Mouse (Mus musculus): ENCODE data around the gene Nfkbib. TPM values are rescaled to one million over a fixed set of nuclear protein-coding genes. Genes with fewer than 3 reads are reported as not detected.

Nfkbib gene
- polyA plus RNA-seq (2012; rRNA removed) = 134 and 152 TPM in 2 replicates

- Histone ChIP-seq H3K36me3 (ENCODE audit: control insufficient read depth, insufficient read depth, low read length) (no peaks in the 10 kb centered on the region), H3K4me3 (ENCODE audit: control insufficient read depth, low read depth, low read length) (peak within 1 kb of the TSS; percentile 99), H3K27me3 (ENCODE audit: control insufficient read depth, insufficient read depth, low read length) (no peaks in the 10 kb centered on the region), H3K4me1 (ENCODE audit: control insufficient read depth, insufficient read depth, low read length) (peaks cover 4% of the 10 kb centered on the region), H3K27ac (ENCODE audit: control insufficient read depth, insufficient read depth, low read depth, low read length) (peak within 1 kb of the TSS; percentile 83)
- TF ChIP-seq CTCF (IDR thresholded peaks at IDR 0.05; ENCODE audit: control insufficient read depth, insufficient read depth, insufficient replicate concordance, low read depth, low read length) (no peak), POLR2A (IDR thresholded peaks at IDR 0.05; ENCODE audit: control insufficient read depth, low read depth, low read length) (no peak)
These were observed at the start of gene Nfkbib for GRCm38 (mm10) chr7:28767462-28767965. Gene Nfkbib, minus strand, starts transcription at chr7:28767512.

- Histone ChIP-seq H3K27me3 (ENCODE audit: control insufficient read depth, insufficient read depth, low read length) (no peaks in the 10 kb centered on the region), H3K4me3 (ENCODE audit: control insufficient read depth, low read depth, low read length) (no peak overlapping the region), H3K27ac (ENCODE audit: control insufficient read depth, insufficient read depth, low read depth, low read length) (no peak overlapping the region), H3K4me1 (ENCODE audit: control insufficient read depth, insufficient read depth, low read length) (no peaks in the 10 kb centered on the region; the same call in 1 of the 2 replicates), H3K36me3 (ENCODE audit: control insufficient read depth, insufficient read depth, low read length) (peaks cover 12% of the 10 kb centered on the region)
- TF ChIP-seq CTCF (IDR thresholded peaks at IDR 0.05; ENCODE audit: control insufficient read depth, insufficient read depth, insufficient replicate concordance, low read depth, low read length) = no peak
- no peak for TF ChIP-seq POLR2A (IDR thresholded peaks at IDR 0.05; ENCODE audit: control insufficient read depth, low read depth, low read length)
These were observed 49.6 kb upstream of the Nfkbib start for GRCm38 (mm10) chr7:28816920-28817319.

GRCm38 (mm10) chr7:28816201-28816600, 48.9 kb upstream of the Nfkbib start:
- no peak for TF ChIP-seq CTCF (IDR thresholded peaks at IDR 0.05; ENCODE audit: control insufficient read depth, insufficient read depth, insufficient replicate concordance, low read depth, low read length)
- H3K4me1 ChIP-seq (ENCODE audit: control insufficient read depth, insufficient read depth, low read length) = no peaks in the 10 kb centered on the region; the same call in 1 of the 2 replicates
- peaks cover 12% of the 10 kb centered on the region for H3K36me3 ChIP-seq (ENCODE audit: control insufficient read depth, insufficient read depth, low read length)
- 0 out of 2 replicates have a peak overlapping the region, but pooled peaks have one; percentile 3 for H3K27ac ChIP-seq (ENCODE audit: control insufficient read depth, insufficient read depth, low read depth, low read length)
- no peaks in the 10 kb centered on the region for H3K27me3 ChIP-seq (ENCODE audit: control insufficient read depth, insufficient read depth, low read length)
- H3K4me3 ChIP-seq (ENCODE audit: control insufficient read depth, low read depth, low read length) = no peak overlapping the region

- peaks cover 12% of the 10 kb centered on the region for H3K36me3 ChIP-seq (ENCODE audit: control insufficient read depth, insufficient read depth, low read length)
- no peak overlapping the region for H3K4me3 ChIP-seq (ENCODE audit: control insufficient read depth, low read depth, low read length)
- TF ChIP-seq CTCF (IDR thresholded peaks at IDR 0.05; ENCODE audit: control insufficient read depth, insufficient read depth, insufficient replicate concordance, low read depth, low read length) = no peak
- no peak for TF ChIP-seq POLR2A (IDR thresholded peaks at IDR 0.05; ENCODE audit: control insufficient read depth, low read depth, low read length)
These were observed 47.9 kb upstream of the Nfkbib start for GRCm38 (mm10) chr7:28815230-28815629.

GRCm38 (mm10) chr7:28814306-28815034, 47.2 kb upstream of the Nfkbib start:
- no peak overlapping the region for H3K27ac ChIP-seq (ENCODE audit: control insufficient read depth, insufficient read depth, low read depth, low read length)
- H3K36me3 ChIP-seq (ENCODE audit: control insufficient read depth, insufficient read depth, low read length) = peaks cover 10% of the 10 kb centered on the region
- no peak overlapping the region for H3K4me3 ChIP-seq (ENCODE audit: control insufficient read depth, low read depth, low read length)
- H3K4me1 ChIP-seq (ENCODE audit: control insufficient read depth, insufficient read depth, low read length) = peaks cover 3% of the 10 kb centered on the region
- TF ChIP-seq CTCF (IDR thresholded peaks at IDR 0.05; ENCODE audit: control insufficient read depth, insufficient read depth, insufficient replicate concordance, low read depth, low read length) (no peak), POLR2A (IDR thresholded peaks at IDR 0.05; ENCODE audit: control insufficient read depth, low read depth, low read length) (no peak)
- H3K27me3 ChIP-seq (ENCODE audit: control insufficient read depth, insufficient read depth, low read length) = no peaks in the 10 kb centered on the region

More at GRCm38 (mm10) chr7:28815230-28815629, 47.9 kb upstream of the Nfkbib start:
- H3K27me3 ChIP-seq (ENCODE audit: control insufficient read depth, insufficient read depth, low read length) = no peaks in the 10 kb centered on the region
- H3K27ac ChIP-seq (ENCODE audit: control insufficient read depth, insufficient read depth, low read depth, low read length) = no peak overlapping the region
- no peaks in the 10 kb centered on the region; the same call in 1 of the 2 replicates for H3K4me1 ChIP-seq (ENCODE audit: control insufficient read depth, insufficient read depth, low read length)

GRCm38 (mm10) chr7:28812949-28813348, 45.6 kb upstream of the Nfkbib start:
- TF ChIP-seq CTCF (IDR thresholded peaks at IDR 0.05; ENCODE audit: control insufficient read depth, insufficient read depth, insufficient replicate concordance, low read depth, low read length) (no peak), POLR2A (IDR thresholded peaks at IDR 0.05; ENCODE audit: control insufficient read depth, low read depth, low read length) (no peak)
- peaks cover 8% of the 10 kb centered on the region for H3K4me1 ChIP-seq (ENCODE audit: control insufficient read depth, insufficient read depth, low read length)
- H3K27me3 ChIP-seq (ENCODE audit: control insufficient read depth, insufficient read depth, low read length) = no peaks in the 10 kb centered on the region
- peaks cover 9% of the 10 kb centered on the region for H3K36me3 ChIP-seq (ENCODE audit: control insufficient read depth, insufficient read depth, low read length)
- peak overlapping the region; percentile 93; the same call in 1 of the 2 replicates for H3K4me3 ChIP-seq (ENCODE audit: control insufficient read depth, low read depth, low read length)
- H3K27ac ChIP-seq (ENCODE audit: control insufficient read depth, insufficient read depth, low read depth, low read length) = peak overlapping the region; percentile 1

- peaks cover 12% of the 10 kb centered on the region for H3K4me1 ChIP-seq (ENCODE audit: control insufficient read depth, insufficient read depth, low read length)
- peak overlapping the region; percentile 77 for H3K27ac ChIP-seq (ENCODE audit: control insufficient read depth, insufficient read depth, low read depth, low read length)
These were observed 45.1 kb upstream of the Nfkbib start for GRCm38 (mm10) chr7:28812436-28812835.

More at GRCm38 (mm10) chr7:28812436-28812835, 45.1 kb upstream of the Nfkbib start:
- Histone ChIP-seq H3K27me3 (ENCODE audit: control insufficient read depth, insufficient read depth, low read length) (no peaks in the 10 kb centered on the region), H3K36me3 (ENCODE audit: control insufficient read depth, insufficient read depth, low read length) (peaks cover 9% of the 10 kb centered on the region), H3K4me3 (ENCODE audit: control insufficient read depth, low read depth, low read length) (peak overlapping the region; percentile 93)
- TF ChIP-seq POLR2A (IDR thresholded peaks at IDR 0.05; ENCODE audit: control insufficient read depth, low read depth, low read length) = no peak
- TF ChIP-seq CTCF (IDR thresholded peaks at IDR 0.05; ENCODE audit: control insufficient read depth, insufficient read depth, insufficient replicate concordance, low read depth, low read length) = no peak
